Mouse (Mus musculus) megakaryocyte, embryonic 14.5 days (primary cell): ENCODE results near the gene Tpm1. TPM values are rescaled to one million over a fixed set of nuclear protein-coding genes. Genes with fewer than 3 reads are reported as not detected.

ENCODE experiments used
- H3K27me3 ChIP-seq: replicated peaks from 2 replicates; pipeline ENCODE3; 2012; ENCODE audit warnings: inconsistent platforms
- H3K36me3 ChIP-seq: replicated peaks from 2 replicates; pipeline ENCODE3; 2012; ENCODE audit warnings: low read length, inconsistent platforms, mixed read lengths
- H3K4me1 ChIP-seq: 2 replicates; pipeline ENCODE4 v1.6.1; 2012; ENCODE audit warnings: inconsistent platforms
- H3K4me3 ChIP-seq: replicated peaks from 2 replicates; pipeline ENCODE3; 2012; ENCODE audit warnings: moderate library complexity, mild to moderate bottlenecking, inconsistent platforms
- H3K9me3 ChIP-seq: 2 replicates; pipeline ENCODE4 v1.6.1; 2012; ENCODE audit warnings: inconsistent platforms
- FLI1 ChIP-seq: IDR thresholded peaks from 2 replicates; pipeline ENCODE4 v1.6.1; 2012; ENCODE audit warnings: low read length, inconsistent platforms, mixed read lengths
- GATA1 ChIP-seq: IDR thresholded peaks from 3 replicates; pipeline ENCODE4 v1.6.1; 2012; ENCODE audit warnings: mixed read lengths, low read length, inconsistent platforms, borderline replicate concordance
- polyA plus RNA-seq: library from polyadenylated mRNA; stranded (reverse); fragments of >175 nt; gene quantifications from 2 replicates; pipeline ENCODE4 v1.2.3, GENCODE M21; 2012; ENCODE audit warnings: low replicate concordance; ENCODE audit not compliant: insufficient read depth

Gene Tpm1
- polyA plus RNA-seq, 1 experiment, result 240 TPM

DNA sequence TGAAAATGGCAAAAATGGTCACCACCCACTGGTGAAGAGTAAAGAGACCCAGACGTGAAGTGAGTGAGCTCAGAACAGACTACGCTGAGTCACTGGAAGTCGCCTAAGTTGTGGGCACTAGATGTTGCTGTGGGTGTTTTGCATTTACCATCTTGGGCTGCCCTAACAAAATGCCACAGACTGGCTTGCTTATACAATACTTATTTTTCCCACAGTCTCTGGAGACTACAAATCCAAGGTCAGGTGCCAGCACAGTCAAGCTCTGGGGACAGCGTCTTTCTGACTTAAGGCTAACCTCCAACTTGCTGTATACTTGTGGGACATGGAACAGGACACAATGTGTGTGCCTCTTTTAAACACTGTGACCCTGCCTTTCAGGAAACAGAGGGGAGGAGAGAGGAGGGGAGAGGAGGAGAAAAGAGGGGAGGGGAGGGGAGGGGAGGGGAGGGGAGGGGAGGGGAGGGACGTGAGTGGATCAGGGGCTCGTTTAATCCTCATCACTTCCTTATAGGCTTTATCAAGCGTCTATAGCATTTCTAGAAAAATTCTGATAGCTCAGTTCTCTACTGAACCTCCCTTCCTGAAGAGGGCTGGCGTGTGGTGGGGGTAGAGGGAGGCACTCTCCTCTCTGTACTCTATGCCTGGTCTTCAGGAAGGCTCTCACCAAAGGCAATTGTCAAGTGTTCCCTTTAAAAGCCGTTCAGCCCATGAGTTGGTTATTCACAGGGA lies 58.0 kb downstream of the Tpm1 start:
- Histone ChIP-seq H3K9me3 (peaks cover 5% of the 10 kb centered on the region), H3K4me1 (peaks cover 68% of the 10 kb centered on the region), H3K27me3 (no peaks in the 10 kb centered on the region), H3K4me3 (peak overlapping the region; percentile 90), H3K36me3 (peaks cover 9% of the 10 kb centered on the region)
- TF ChIP-seq FLI1 (no peak), GATA1 (no peak)

DNA sequence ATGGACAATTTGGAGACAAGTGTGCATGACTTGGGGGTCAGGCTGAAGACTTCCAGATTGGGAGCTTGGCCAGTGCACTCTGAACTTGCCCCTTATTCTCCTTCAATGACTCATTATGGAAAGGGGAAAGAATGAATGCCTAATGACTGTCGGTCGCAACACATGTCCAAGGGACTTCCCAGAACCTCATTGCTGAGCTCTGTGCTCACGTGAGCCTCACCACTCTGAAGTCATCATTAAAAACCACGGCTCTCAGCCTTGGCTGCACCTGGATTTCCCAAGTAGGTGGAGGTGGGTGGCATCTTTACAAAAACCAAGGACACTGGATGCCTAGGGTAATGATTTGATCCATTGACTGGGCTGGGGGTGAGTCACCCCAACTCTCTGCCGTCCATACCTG lies 59.2 kb downstream of the Tpm1 start:
- Histone ChIP-seq H3K9me3 (peaks cover 5% of the 10 kb centered on the region), H3K36me3 (peaks cover 9% of the 10 kb centered on the region), H3K4me1 (peaks cover 65% of the 10 kb centered on the region), H3K4me3 (no peak overlapping the region), H3K27me3 (no peaks in the 10 kb centered on the region)
- no peak for TF ChIP-seq GATA1
- TF ChIP-seq FLI1, result no peak

DNA sequence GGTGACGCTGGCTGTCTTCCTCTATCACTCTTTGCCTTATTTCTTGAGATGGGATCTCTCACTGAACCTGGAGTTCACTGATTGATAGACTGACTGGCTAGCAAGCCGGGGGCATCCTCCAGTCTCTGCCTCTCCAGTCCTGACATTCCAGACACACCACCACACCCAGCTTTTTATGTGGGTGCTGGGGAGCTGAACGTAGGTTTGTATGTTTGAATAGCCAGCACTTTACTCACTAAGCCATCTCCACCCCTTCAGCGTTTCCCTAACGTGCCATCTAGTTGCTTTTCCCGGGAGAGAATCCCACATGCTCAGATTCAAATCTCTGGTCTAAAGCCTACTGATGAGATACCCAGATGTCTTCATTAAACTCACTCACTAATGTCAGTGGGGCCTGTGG lies 59.6 kb downstream of the Tpm1 start:
- Histone ChIP-seq H3K9me3 (peaks cover 5% of the 10 kb centered on the region), H3K27me3 (no peaks in the 10 kb centered on the region), H3K4me3 (no peak overlapping the region), H3K36me3 (peaks cover 9% of the 10 kb centered on the region), H3K4me1 (peaks cover 67% of the 10 kb centered on the region)
- TF ChIP-seq GATA1 (no peak), FLI1 (no peak)

DNA sequence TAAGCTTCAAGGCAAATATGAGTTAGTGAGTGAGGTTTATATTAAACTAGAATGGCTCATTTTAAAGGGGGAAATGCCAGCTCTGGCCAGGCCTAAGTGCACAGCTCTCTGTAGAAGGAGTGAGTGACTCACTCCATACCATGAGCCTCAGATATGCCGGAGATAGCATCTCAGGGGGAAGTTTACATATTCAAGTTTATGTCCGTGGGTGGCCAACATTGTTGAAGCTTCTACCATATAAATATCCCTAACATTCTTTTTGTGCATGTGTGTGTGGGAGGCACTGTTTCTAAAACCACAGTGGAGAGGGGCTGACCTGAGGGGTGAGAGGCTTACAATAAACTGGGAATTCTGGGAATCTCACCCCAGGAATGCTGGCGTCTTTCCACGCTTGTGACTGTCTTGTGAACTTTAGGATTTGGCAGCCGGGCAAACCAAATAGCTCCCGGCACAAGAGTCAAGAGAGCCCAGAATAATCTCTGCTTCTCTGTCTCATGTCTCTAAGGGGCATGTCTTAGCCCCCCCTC lies 60.3 kb downstream of the Tpm1 start:
- H3K4me3 ChIP-seq, result no peak overlapping the region
- H3K27me3 ChIP-seq, result no peaks in the 10 kb centered on the region
- H3K4me1 ChIP-seq, result peaks cover 70% of the 10 kb centered on the region
- peaks cover 5% of the 10 kb centered on the region for H3K9me3 ChIP-seq
- no peak for TF ChIP-seq GATA1
- TF ChIP-seq FLI1, result no peak
- H3K36me3 ChIP-seq, result peaks cover 9% of the 10 kb centered on the region

DNA sequence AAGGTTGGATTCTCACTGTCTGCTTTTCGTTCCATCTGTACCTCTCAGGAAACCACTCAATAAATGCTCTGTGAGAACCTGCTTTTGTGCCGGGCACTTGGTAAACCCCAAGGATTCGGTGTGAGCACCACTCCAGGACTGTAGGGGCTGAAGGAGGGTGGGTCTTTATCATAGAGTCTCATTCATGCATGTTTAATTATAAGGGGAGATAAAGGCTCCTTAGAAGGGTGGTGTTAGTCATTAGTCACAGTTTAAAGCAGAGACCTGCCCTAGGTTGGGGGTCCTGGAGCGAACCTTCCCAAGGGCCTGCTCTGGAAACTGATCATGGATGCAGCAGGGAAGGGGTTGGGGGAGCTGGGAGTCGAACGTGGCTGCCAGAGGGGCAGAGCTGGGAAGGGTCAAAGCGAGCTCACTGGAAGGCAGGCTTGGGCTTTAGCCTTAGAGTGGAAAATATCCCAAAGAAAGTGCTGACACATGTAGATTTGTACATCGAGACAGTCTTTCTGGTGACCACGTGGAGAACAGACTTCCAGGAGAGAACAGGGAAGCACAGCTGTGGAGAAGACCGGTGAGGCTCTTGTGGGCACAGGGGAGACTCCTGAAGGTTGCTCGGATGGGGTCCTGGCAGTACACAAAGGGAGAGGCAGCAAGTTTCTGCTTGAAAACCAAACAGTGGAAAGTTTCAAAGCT lies 60.9 kb downstream of the Tpm1 start:
- no peak overlapping the region for H3K4me3 ChIP-seq
- TF ChIP-seq GATA1 (no peak), FLI1 (no peak)
- peaks cover 9% of the 10 kb centered on the region for H3K36me3 ChIP-seq
- no peaks in the 10 kb centered on the region for H3K27me3 ChIP-seq
- peaks cover 72% of the 10 kb centered on the region for H3K4me1 ChIP-seq
- peaks cover 5% of the 10 kb centered on the region for H3K9me3 ChIP-seq

DNA sequence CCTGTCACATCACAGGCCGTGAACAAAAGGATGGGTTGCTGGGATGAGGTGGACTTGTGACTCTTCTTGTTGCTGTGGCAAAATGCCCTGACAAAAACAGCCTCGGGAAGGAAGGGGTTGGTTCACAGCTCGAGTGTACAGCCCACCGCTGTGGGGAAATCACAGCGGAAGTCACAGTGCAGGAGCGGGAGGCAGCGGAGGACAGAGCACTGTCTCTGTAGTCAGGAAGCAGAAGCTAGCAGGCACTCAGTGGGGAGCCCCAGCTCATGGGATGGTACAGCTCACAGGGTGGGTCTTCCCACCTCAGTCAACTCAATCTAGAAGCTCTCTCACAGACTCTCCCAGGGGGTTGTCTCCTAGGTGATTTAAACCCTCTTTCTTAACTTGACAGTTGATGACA lies 63.8 kb downstream of the Tpm1 start:
- Histone ChIP-seq H3K36me3 (no peaks in the 10 kb centered on the region), H3K9me3 (no peaks in the 10 kb centered on the region), H3K27me3 (no peaks in the 10 kb centered on the region), H3K4me3 (no peak overlapping the region), H3K4me1 (peaks cover 47% of the 10 kb centered on the region)
- TF ChIP-seq FLI1, result no peak
- no peak for TF ChIP-seq GATA1

DNA sequence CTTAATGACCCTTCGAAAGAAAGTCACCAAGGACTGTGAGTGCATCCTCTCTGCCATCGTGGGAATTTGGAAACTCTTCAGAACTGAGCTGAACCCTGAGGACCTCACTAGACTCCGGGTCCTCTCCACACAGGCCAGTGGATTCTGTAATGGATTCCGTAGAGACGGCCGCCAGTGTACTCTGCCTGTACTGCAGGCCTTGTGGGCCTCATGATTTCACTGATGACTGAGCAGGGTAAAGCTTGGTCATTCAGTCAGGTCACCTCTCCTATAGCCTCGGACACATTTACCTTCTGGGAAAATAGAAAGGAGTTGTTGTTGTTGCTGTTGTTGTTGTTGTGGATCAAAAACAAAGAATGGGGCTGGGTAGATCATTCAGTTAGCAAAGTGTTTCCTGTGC lies 67.1 kb downstream of the Tpm1 start:
- H3K36me3 ChIP-seq, result no peaks in the 10 kb centered on the region
- H3K27me3 ChIP-seq, result no peaks in the 10 kb centered on the region
- no peak for TF ChIP-seq GATA1
- TF ChIP-seq FLI1, result no peak
- no peak overlapping the region for H3K4me3 ChIP-seq
- peaks cover 49% of the 10 kb centered on the region for H3K4me1 ChIP-seq
- no peaks in the 10 kb centered on the region for H3K9me3 ChIP-seq

DNA sequence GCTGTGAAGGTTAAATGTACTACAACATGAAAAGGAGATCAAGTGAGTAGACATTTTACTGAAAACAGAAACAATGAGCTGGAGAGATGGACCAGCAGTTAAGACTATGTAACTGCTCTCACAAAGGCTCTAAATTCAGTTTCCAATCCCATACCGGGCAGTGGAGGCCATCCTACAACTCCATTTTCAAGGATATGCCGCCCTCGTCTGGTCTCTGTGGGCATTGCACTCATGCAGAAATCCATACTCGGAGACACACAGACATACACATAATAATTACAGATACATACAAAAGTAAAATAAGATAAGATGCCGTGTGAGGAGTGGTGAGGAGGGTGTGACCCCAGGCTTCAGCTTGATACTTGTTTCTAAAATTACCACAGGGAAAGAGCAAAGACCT lies 68.7 kb downstream of the Tpm1 start:
- Histone ChIP-seq H3K4me3 (no peak overlapping the region), H3K27me3 (no peaks in the 10 kb centered on the region), H3K36me3 (no peaks in the 10 kb centered on the region), H3K9me3 (no peaks in the 10 kb centered on the region), H3K4me1 (peaks cover 62% of the 10 kb centered on the region)
- TF ChIP-seq GATA1 (no peak), FLI1 (no peak)

DNA sequence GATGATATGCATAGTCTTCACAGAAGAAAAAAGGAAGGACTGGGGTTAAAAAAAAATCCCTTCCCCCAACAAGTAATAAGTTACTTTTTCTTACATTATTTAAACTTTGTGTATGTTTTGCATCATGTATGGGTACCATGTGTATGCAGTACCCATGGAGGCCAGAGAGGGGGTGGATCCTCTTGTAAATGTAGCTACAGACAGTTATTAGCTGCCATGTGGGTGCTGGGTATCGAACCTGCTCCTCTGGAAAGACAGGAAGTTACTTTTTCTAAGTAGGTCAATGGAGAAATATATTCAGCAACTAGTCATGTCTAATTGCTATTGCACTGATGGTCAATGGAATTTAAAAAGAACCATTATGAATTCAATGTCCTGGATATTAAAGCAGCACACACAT lies 70.7 kb downstream of the Tpm1 start:
- peaks cover 52% of the 10 kb centered on the region for H3K4me1 ChIP-seq
- H3K9me3 ChIP-seq, result no peaks in the 10 kb centered on the region
- no peak for TF ChIP-seq GATA1
- TF ChIP-seq FLI1, result no peak
- H3K36me3 ChIP-seq, result peaks cover 4% of the 10 kb centered on the region
- H3K4me3 ChIP-seq, result no peak overlapping the region
- no peaks in the 10 kb centered on the region for H3K27me3 ChIP-seq

DNA sequence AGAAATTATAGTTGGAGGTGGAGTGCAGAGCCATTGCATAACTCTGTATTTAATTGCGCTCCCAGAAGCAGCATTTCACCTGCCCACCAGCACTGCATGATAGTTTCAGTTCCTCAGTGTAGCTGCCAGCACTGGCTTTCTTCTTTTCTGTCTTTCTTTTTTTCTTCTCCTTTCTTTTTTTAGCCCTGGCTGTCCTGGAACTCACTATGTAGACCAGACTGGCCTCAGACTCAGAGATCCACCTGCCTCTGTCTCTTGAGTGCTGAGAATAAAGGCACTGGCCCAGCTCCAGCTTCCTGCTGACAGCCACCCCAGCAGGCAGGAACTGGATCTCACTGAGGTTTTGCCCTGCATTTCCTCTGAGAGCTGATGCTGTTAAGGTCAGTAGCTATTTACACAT lies 71.2 kb downstream of the Tpm1 start:
- Histone ChIP-seq H3K4me3 (no peak overlapping the region), H3K9me3 (no peaks in the 10 kb centered on the region), H3K4me1 (peaks cover 52% of the 10 kb centered on the region), H3K27me3 (no peaks in the 10 kb centered on the region), H3K36me3 (peaks cover 8% of the 10 kb centered on the region)
- TF ChIP-seq GATA1 (no peak), FLI1 (no peak)

DNA sequence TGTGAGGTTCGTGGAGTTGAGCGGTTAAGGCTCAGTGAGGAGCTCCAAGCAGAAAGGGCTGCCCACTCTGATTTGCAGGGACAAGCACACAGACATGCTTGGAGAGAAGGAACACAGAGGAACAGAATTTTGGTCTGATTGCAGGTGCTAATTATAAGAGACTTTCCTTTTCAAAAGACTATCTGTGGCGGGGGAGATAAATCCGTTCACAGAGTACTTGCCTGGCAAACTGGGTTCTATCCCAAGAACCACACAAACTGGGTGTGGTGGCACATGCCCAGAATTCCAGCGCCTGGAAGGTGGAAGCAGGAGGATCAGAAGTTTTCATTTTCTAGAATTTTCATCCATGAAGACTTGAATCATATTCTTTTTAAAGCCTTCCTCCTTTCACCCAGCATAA lies 72.1 kb downstream of the Tpm1 start:
- H3K4me3 ChIP-seq, result no peak overlapping the region
- no peak for TF ChIP-seq GATA1
- TF ChIP-seq FLI1, result no peak
- no peaks in the 10 kb centered on the region for H3K9me3 ChIP-seq
- H3K4me1 ChIP-seq, result peaks cover 52% of the 10 kb centered on the region
- H3K36me3 ChIP-seq, result peaks cover 12% of the 10 kb centered on the region
- no peaks in the 10 kb centered on the region for H3K27me3 ChIP-seq
